Mouse (Mus musculus): ENCODE results near the gene Isoc2b.
"Not testable (repeated sequence)": the region's sequence is repeated elsewhere in the genome, so short reads cannot be mapped to it uniquely, and the experiment has no call there.

Gene Isoc2b

GRCm38 (mm10) chr7:4835631-4836327 is 34.3 kb downstream of the Isoc2b start:
- no peak for DNase-seq (ENCODE audit: low read depth, low spot score)

- no peak for DNase-seq (ENCODE audit: low read depth, low spot score)
Observed at GRCm38 (mm10) chr7:4830476-4830875, 39.6 kb downstream of the Isoc2b start.

- no peak for DNase-seq (ENCODE audit: low read depth, low spot score)
Observed at GRCm38 (mm10) chr7:4825365-4825764, 44.7 kb downstream of the Isoc2b start.

DNA sequence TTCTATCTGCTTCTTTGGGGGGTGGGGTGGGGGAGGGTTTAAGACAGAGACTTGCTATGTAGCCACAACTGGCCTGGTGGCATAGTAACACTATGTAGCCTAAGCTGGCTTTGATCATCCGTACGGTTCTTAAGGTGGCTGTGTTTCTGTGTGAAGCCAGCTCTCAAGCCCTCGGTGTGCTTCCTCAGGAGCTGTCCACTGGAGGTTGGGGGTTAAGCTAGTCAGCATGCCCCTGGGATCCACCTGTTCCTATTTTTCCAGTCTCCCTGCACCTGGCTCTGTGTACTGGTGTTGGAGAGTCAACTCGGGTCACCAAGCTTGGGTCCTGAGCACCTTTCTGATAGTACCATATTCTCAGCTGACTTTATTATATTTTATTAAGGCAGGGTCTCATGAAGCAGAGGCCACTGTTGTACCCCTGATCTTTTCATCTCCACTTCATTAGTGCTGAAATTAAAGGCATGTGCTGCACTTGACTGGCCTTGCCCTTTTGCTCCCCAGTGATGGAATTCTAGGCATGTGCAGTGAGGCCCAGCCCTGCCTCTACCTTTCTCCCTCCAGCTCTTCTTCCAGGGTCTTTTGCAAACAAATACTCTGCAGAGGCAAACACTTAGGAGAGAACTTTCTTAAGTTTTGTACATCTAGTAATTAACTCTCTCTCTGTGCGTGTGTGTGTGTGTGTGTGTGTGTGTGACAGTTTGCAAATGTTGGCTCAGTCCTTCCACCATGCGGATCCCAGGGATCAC is 47.7 kb downstream of the Isoc2b start:
- DNase-seq (ENCODE audit: low read depth, low spot score) = no peak

- DNase-seq (ENCODE audit: low read depth, low spot score) = no peak
Observed at GRCm38 (mm10) chr7:4821690-4822089, 48.4 kb downstream of the Isoc2b start.

GRCm38 (mm10) chr7:4820925-4821324 is 49.1 kb downstream of the Isoc2b start:
- not testable (repeated sequence) for DNase-seq (ENCODE audit: low read depth, low spot score)

- no peak for DNase-seq (ENCODE audit: low read depth, low spot score)
Observed at GRCm38 (mm10) chr7:4816559-4816958, 53.5 kb downstream of the Isoc2b start.

DNA sequence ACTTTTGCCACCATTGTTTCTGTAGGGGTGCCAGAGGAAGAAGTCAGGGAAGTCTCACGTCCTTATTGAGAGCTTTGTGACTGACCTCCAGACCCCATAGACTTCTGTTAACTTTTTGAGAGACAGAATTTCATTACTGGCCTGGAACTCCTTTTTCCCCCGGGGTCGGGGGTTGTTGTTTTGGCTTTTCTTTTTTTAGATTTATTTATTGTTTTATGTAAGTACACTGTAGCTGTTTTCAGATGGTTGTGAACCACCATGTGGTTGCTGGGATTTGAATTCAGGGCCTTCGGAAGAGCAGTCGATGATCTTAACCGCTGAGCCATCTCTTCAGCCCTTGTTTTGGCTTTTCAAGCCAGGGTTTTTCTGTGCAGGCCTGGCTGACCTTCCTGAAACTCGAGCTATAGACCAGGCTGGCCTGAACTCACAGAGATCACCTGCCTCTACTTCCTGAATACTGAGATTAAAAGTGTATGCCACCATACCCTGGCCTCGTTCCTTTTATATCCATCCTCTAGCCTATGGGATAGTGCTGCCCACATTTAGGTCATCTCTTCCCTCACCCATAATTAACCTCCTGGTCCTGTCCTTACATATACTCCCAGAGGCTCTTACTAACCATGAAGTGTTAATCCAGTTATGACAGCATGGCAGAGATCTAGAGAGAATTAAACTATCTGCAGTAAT is 56.8 kb downstream of the Isoc2b start:
- no peak for DNase-seq (ENCODE audit: low read depth, low spot score)

GRCm38 (mm10) chr7:4812303-4813104 is 57.6 kb downstream of the Isoc2b start, which contains the start of gene Ube2s:
Gene Ube2s (minus strand): TSS chr7:4812590.
- peak; percentile 99 for DNase-seq (ENCODE audit: low read depth, low spot score)

- no peak for DNase-seq (ENCODE audit: low read depth, low spot score)
Observed at GRCm38 (mm10) chr7:4811842-4812302, 58.2 kb downstream of the Isoc2b start.

GRCm38 (mm10) chr7:4811131-4811530 is 58.9 kb downstream of the Isoc2b start:
- not testable (repeated sequence) for DNase-seq (ENCODE audit: low read depth, low spot score)

DNA sequence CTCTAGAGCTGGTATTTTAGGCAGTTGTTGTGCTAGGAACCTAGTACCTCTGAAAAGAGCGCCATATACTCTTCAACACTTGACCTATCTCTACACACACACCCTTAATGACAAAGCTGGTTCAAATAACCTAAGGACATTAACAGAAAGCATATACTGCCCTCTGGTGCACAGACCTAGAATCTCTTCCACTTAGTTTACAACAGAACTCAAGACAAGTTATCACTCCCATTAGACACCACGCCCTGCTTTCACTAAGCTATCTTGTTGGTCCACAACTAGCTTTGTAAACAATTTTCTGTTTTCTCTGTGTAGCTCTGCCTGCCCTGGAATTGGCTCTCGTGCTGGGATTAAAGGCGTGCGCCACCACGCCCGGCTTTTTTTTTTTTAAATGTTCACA is 63.3 kb downstream of the Isoc2b start:
- no peak for DNase-seq (ENCODE audit: low read depth, low spot score)

DNA sequence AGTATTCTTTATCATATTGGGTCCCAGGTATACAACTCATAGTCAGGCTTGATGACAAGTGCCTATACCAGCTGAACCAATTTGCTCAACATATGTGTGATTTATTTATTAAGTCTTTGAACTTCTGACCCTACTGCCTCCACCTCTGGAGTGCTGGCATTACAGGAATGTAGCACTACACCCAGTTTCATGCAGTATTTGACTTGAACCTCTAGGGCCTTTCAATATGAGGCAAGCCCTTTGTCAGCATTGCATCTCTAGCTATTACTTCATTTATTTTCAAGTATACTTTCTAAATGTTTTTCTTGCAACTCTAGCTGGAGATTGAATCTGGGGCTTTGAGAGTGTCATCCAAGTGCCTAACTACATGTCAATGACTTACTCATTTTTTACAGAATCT is 67.8 kb downstream of the Isoc2b start:
- no peak for DNase-seq (ENCODE audit: low read depth, low spot score)

GRCm38 (mm10) chr7:4795767-4796433 is 74.2 kb downstream of the Isoc2b start:
- DNase-seq (ENCODE audit: low read depth, low spot score) = no peak

Measured in retina, postnatal 7 days (tissue).